24 mouse cellular contexts compared by ENCODE assay signal in genomic region chr1:180756711-180757110, GRCm38 (mm10). TPM values are rescaled to one million over a fixed set of nuclear protein-coding genes. Genes with fewer than 3 reads are reported as not detected.
"Had no signal": no experiment of that assay in that cellular context is flagged by ENCODE, and none has a peak within 500 bp of the region (broad histone marks: within the 10 kb centered on the region; RNA-seq: fewer than 3 reads in every experiment).

No protein-coding gene starts in this region.

- H3K9ac ChIP-seq: liver, postnatal 0 days; lung, embryonic 15.5 days; midbrain, embryonic 13.5 days; midbrain, embryonic 15.5 days; neural tube, embryonic 12.5 days; stomach, embryonic 15.5 days had no signal

- H3K4me2 ChIP-seq: lung, embryonic 15.5 days; midbrain, embryonic 11.5 days; midbrain, embryonic 13.5 days; midbrain, embryonic 15.5 days; neural tube, embryonic 12.5 days; stomach, embryonic 15.5 days had no signal

- H3K27ac ChIP-seq: lung, embryonic 15.5 days; macrophage; midbrain, embryonic 13.5 days; midbrain, embryonic 15.5 days; neural tube, embryonic 12.5 days; stomach, embryonic 15.5 days had no signal

- H3K4me3 ChIP-seq: lung, embryonic 15.5 days; megakaryocyte, embryonic 14.5 days; midbrain, embryonic 13.5 days; midbrain, embryonic 15.5 days; neural tube, embryonic 12.5 days; stomach, embryonic 15.5 days had no signal

- H3K4me1 ChIP-seq: lung, embryonic 15.5 days; midbrain, embryonic 13.5 days; midbrain, embryonic 15.5 days; neural tube, embryonic 12.5 days; stomach, embryonic 15.5 days had no signal

- H3K27me3 ChIP-seq: lung, embryonic 15.5 days; midbrain, embryonic 13.5 days; midbrain, embryonic 15.5 days; neural tube, embryonic 12.5 days; stomach, embryonic 15.5 days had no signal

- H3K9me3 ChIP-seq: lung, embryonic 15.5 days; megakaryocyte, embryonic 14.5 days; midbrain, embryonic 13.5 days; midbrain, embryonic 15.5 days; neural tube, embryonic 12.5 days; stomach, embryonic 15.5 days had no signal

- ATAC-seq: lung, postnatal 0 days; midbrain, embryonic 13.5 days; midbrain, embryonic 15.5 days had no signal

- DNase-seq: liver, postnatal 0 days; lung, adult 2 months; lung, postnatal 14 days; lung, postnatal 36 days; right cerebral cortex, postnatal 14 days; right cerebral cortex, postnatal 4 days; thymus, adult 2 months; thymus, postnatal 25 days; thymus, postnatal 4 days had no signal

RNA-seq across cellular contexts. Expression of gene Mixl1, which starts 59.9 kb away (rescaled TPM):
- total RNA-seq: midbrain, postnatal 0 days; monocyte, adult 5-6 weeks; neutrophil, adult 5-6 weeks had no signal
- polyA plus RNA-seq: liver, postnatal 0 days; lung, adult 2 months; lung, postnatal 0 days; macrophage; midbrain, embryonic 11.5 days; midbrain, embryonic 13.5 days; neural tube, embryonic 14.5 days; testis, adult 2 months; urinary bladder, adult 2 months had no signal
